Mouse (Mus musculus): ENCODE results near the gene Ern1.

The Ern1 gene

DNA sequence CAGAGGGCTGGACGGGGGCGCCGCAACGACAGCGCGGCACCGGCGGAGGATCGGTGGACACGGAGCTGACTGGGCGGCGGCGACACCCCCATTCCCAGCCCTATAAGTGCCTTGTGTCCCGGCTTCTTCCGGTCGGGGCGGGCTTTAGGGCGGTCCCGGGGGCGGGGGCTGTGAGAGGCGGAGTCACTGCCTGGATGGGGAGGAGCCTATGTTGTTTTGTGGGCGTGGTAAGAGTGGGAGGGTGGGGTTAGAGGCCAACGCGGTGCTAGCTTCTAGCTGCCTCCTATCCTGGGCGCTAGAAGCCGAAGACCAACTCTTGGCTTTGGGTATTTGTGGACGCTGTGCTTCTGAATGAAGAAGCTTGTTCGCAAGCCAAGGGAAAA lies at the start of gene Ern1:
TSS of gene Ern1 (minus strand) at position 120 of the 383 bp plus-strand sequence.
- peak; percentile 93 for DNase-seq

DNA sequence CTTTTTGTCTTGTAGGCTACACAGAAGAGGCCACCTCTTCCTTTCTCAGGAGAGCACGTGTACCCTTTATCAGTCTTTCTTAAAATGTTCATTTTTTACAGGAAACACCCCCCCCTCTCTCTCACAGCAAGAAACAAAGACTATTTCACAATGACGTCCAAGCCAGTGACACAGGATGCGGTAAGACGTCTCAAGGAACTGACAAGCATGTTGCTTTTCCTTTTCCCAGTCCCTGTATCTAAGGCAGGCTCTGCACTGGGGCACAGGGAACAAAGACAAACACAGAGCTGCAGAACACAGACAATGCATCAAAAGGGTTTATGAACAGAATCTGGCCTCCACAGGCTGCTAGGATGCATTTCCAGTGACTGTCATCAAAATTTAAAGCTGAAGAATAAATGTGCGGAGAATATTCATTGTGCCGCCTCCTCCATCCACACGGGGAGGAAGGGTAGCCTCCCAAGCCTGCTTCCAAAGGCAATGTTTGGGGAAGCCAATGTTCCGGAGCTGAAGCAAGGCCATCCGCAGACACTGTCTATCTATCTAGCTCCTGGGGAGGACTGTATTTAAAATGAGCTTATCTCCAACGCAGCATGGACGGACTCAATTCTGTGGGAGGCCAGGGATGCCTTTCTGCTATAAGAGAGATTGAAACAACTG lies 48.7 kb upstream of the Ern1 start:
- no peak for DNase-seq

DNA sequence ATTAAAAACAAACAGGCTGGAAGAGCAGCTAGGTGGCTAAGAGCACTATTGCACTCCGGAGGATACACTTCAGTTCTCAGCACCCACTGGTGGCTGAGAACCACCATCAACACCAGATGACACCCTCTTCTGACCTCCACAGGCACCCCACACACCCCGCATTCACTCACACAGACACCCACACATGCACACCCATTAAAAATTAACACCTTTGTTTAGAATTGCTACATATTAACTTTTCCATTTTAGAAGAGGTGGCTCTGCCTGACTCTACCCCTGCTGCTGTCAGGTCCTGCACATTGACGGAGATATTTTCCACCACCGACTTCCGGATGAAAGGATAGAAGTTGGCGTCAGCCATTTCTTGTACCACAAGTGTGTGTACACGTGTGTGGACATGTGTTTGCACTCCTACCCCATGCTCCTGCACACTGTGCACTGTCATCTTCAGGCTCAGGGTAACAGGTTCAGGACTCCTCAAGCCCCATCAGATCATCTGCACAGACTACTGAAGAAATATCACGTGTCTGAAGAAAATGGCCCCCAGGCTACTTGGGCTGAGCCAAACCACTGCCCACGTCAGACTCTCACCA lies 48.1 kb upstream of the Ern1 start:
- DNase-seq: no peak

DNA sequence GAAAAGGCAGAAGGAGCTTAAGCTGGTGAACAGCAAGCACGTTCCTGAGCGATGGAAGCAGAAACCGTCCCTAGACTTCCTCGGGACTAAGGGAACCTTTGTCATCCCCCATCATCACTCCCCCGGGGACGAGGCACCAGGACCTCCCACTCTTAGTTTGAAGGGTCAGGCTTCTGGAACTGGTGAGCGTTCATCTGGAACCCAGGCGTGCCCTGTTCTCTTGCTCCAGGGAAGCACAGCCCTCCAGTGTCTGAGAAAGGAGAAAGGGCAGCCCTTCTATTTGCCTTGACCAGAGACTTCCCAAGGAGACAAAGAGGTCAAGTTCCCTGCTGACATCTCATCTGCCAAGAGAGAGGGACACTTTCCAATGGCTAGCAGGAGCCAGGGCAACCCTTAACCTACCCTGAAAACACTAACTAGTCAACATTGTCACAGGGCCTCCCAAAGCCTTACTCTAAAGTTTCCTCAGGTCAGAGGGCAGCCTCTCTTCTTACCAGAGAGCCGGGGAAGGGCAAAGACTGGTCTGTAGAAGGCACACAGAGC lies 44.7 kb upstream of the Ern1 start:
- no peak for DNase-seq

DNA sequence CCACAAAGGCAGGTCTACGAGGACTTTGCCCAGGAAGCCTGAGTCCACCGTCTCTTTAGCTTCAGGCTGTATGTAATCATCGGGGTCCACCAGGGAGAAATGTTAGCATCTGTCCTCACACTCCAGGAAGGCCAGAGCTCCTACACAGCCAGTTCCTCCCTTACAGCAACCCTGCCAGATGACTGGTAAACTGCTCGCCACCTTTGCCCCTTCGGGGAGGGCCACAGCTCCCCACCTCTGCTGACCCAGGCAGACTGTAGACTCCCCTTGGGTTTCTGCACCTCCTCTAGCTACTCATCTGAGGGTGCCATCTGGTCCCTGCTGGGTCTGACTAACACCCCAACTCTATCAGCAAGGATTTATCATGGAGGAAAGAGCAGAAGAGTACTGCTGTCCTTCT lies 42.1 kb upstream of the Ern1 start:
- DNase-seq: no peak

DNA sequence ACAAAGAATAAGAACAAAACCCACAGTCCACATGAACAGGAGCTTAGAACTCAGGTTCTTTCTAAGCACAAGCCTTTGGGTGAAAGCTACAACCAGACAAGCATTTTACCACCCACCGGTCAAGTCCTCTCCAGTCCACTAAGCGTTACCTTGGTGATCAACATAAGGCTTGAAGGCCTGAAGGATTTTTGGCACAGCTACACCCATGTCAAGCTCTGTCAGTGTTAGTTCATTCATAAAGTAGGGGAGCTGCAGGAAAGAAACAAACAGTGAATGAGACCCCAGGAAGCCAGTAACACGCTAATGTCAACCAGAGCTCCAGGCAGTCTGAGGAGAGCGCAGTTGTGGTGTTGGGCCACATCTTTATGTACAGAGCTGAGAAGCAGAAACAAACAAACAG lies 41.5 kb upstream of the Ern1 start:
- DNase-seq: no peak

- DNase-seq: no peak
Measured at GRCm38 (mm10) chr11:106527926-106528325, 40.3 kb upstream of the Ern1 start.

- DNase-seq: no peak
Measured at GRCm38 (mm10) chr11:106527147-106527821, 39.6 kb upstream of the Ern1 start.

DNA sequence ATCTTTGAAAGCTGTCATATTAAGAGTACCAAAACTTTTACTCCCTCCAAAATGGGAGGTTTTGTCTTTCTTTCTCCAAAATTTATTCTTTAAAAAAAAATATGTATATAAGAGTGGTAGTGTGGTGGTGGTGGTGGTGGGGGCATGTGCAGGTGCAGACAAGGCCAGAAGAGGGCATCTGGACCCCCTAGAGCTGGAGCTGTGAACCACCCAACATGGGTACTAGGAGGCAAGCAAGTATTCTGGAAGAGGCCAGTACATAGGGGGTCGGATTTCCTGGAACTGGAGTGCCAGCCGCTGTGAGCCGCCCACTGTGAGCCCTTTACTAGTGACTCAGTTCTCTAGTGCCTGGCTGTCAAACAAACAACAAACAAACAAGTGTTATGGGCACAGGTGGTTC lies 34.9 kb upstream of the Ern1 start:
- DNase-seq: no peak

DNA sequence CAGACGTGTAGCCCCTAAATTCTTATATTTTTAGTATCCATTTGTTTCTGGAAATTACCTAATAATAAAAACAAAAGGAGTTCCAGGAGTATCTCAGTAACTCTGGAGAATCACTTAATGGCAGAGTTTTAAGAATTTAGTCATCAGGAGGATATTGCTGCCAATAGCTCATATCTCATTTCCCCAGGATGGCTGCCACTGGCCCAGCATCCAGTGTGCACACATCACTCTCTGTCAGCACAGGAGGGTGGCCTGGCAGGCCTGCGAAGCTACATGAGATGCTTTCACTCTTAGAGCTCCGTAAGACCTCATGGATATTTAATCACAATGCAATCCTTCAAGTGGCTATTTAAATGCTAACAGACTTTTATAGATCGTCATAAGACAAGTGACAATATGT lies 34.0 kb upstream of the Ern1 start:
- no peak for DNase-seq

DNA sequence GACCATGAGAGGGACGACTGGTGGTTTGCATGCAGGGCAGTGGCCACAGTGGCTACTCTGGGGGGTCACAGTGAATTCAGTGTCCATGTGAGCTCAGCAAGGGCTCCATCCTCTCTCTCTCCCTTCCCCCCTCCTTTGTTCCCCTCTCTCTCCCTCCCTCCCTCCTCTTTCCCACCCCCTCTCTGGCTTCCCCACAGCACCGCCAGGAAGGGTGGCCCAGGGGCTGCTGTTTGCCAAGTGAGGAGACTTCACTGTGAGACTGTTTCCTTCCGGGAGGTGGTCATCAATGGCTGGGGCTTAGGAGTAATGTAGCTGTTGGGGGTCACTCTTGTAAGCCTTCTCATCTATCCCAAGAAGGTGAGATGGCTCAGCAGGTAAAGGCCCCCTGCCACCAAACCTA lies 32.8 kb upstream of the Ern1 start:
- DNase-seq: no peak

DNA sequence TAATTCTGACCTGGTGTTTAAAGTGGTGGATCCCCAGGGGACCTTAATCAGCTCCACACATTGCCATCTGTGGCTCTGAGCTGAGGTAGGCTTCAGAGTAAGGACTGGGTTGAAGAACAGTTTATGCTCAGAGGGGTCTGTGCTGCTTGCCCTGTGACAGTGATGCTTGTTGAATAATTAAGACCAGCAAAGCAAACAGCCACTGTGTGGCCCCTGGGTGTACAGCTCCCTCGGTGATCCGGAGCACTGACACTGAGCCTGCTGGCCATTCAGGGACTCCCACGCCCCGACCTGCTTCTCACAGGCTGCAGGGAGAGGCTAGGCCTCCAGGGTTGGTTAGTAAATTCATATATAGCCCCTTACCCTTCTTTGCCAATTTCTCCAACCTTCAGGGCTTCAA lies 31.9 kb upstream of the Ern1 start:
- DNase-seq: no peak

- no peak for DNase-seq
Measured at GRCm38 (mm10) chr11:106518391-106518790, 30.7 kb upstream of the Ern1 start.

DNA sequence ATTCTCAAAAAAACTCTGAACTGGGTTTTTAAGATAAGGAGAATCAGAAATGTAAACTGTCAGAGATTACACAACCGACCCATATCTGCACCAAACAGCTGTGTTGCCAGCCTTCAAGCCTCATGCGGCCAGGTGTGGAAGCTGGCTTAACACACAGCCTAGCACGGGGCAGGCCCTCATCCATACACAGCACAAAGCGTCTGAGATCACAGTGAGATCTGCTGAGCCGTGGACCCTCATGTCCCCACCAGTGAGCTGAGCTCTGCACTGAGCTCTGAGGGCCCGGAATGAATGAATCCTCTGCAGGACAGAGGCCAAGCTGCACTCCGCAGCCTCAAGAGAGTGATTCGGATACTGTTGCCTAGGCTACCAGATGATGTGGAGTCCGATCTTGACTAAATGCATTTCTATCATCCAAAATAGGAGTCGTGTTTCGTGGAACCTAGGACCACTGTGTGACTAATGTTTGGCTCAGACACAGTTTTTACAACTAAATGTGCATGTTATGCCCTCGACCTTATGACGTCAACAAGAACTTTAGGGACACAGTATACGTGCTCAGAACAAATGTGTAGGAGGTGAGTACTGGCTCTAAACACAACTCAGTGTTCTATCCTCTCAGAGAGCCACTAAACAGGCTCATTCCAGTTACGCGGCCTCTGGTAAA lies 27.6 kb upstream of the Ern1 start:
- DNase-seq: no peak

DNA sequence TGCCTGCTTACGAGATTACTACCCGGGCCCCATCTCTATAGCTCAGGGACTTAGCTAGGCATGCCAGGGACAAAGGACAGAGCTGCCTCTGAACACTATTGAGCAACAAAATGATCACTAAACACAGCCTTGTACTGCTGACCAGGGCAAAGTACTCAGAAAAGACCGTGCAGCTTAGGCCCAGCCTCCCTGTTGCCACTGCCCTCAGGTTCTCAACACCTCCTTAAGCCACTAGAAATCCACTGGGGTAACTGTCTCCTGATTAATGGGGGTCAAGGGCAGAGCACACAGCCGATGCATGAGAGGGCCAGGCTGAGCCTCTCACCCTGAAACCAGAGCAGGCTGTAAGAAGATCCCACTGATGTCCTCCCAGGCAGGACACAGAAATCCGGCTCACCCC lies 26.8 kb upstream of the Ern1 start:
- no peak for DNase-seq

DNA sequence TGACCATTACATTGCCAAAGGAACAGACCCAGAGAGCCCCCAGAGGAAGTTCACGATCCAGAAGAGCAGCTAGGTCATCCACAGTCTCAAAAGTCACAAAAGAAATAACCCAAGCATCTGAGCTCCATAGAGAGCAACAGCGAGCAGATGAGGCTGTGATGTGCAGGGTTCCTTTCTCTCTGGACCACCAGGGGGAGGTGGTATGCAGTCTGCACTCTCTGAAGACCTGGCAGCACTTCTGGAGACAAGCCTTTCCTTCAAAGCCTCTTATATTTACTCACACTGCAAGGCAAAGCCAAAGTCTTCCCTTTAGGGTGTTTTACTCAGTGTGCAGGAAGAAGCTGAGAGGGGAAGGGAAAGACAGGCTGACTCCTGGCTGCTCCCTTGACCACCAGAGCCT lies 25.5 kb upstream of the Ern1 start:
- DNase-seq: peak; percentile 70

DNA sequence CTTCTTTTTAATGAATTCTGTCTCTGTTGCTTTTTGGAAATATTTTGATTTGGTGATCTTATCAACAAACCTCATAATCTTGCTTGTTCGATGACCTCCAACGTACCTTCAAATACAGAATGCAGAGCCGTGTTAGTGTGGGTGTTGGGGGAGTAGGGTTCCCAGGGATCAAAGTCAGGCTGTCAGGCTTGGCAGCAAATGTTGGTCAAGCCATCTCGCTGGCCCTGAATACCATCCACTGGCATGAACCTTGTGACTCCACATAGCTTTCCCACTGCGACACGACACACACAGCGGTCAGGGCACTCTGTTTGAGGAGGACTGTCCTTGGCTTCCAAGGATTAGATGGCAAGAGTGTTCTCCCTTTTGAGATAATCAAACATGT lies 24.3 kb upstream of the Ern1 start:
- no peak for DNase-seq

DNA sequence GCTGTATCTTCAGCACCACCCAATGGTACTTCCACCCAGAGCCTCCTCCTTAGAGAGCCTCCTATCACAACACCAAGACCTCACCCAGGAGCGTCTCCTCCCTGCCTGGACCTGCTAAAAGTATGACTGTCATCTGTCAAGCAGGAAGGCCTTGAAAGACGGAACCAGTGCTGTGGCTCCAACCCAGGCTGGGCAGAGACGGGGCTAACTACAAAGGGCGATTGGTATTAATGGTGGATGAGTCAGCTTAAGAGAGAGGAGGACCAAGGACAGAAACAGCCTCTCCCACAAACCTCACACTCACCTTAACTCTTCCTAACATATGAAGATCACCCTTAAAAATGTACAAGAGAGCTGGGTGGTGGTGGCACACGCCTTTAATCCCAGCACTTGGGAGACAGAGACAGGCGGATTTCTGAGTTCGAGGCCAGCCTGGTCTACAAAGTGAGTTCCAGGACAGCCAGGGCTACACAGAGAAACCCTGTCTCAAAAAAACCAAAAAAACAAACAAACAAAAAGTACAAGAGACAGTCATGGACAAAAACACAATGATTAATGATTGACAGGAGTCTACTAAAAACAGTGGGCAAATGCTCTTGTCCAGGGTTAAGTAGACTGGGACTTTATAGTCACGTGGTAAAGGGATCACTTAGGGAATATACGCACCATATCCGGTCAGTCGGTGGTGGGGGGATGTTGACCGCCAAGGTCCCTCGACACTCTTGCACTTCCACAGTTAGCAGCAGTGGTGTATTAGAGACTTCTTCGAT lies 23.8 kb upstream of the Ern1 start:
- no peak for DNase-seq

DNA sequence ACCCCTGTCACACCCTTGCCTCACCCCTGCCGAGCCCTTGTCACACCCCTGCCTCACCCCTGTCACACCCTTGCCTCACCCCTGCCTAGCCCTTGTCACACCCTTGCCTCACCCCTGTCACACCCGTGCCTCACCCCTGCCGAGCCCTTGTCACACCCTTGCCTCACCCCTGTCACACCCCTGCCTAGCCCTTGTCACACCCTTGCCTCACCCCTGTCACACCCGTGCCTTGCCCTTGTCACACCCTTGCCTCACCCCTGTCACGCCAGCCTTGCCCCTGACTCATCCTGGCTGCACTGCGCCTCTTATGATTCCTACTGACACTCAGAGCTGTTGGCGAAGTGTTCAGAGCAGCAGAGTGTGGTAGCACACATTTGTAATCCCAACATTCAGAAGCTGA lies 20.0 kb upstream of the Ern1 start:
- no peak for DNase-seq

- no peak for DNase-seq
Measured at GRCm38 (mm10) chr11:106506211-106506610, 18.6 kb upstream of the Ern1 start.

DNA sequence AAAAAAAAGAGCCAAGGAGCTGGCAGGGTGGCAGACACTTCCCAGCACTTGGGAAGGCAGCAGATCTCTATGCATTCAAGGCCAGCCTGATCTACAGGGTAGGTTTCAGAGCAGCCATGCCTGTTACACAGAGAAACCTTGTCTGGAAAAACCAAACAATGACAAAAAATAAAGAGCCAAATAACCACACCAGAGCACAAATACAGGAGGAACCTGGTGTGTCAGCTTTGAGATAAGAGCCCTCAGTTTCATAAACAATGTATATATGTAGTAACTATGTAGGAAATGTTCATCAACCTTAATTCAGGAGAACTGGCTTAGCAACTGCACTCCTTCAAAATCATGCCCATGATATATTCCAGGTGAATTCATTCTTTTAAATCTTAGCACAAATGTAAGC lies 16.5 kb upstream of the Ern1 start:
- DNase-seq: no peak

DNA sequence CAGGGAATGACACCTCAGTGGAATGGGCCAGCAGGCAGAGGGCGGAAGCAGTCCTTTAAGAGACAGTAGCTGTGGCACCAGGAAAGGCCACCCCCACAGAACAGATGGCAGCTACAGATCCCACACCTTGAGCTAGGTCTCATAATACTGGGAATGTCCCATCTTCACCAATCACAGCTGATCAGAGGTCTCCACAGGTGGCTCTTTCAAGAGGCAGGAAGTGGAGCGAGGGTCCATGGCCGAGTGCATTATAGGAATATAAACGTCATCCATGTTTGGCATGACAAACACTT lies 15.7 kb upstream of the Ern1 start:
- DNase-seq: peak; percentile 36
